Mouse (Mus musculus) thymus, postnatal 0 days (tissue): ENCODE results near the gene Fam163a. TPM values are rescaled to one million over a fixed set of nuclear protein-coding genes. Genes with fewer than 3 reads are reported as not detected.

ENCODE experiments used
- DNase-seq: peaks from one replicate; pipeline ENCODE4 v3.0.0-alpha.2; 2015; ENCODE audit warnings: low spot score
- polyA plus RNA-seq: library from polyadenylated mRNA; unstranded; fragments of >200 nt; fragmentation: Nextera tagmentation; extraction: Ambion mirVana; gene quantifications from 2 replicates; pipeline ENCODE4 v1.2.1, GENCODE M21; 2015

Gene Fam163a
- polyA plus RNA-seq, 1 experiment from 2014 or later, result 0.31 TPM

- no peak for DNase-seq
These were observed 170.9 kb downstream of the Fam163a start for GRCm38 (mm10) chr1:156033921-156034320.

GRCm38 (mm10) chr1:156028340-156028975 lies 176.4 kb downstream of the Fam163a start:
- DNase-seq, result no peak

DNA sequence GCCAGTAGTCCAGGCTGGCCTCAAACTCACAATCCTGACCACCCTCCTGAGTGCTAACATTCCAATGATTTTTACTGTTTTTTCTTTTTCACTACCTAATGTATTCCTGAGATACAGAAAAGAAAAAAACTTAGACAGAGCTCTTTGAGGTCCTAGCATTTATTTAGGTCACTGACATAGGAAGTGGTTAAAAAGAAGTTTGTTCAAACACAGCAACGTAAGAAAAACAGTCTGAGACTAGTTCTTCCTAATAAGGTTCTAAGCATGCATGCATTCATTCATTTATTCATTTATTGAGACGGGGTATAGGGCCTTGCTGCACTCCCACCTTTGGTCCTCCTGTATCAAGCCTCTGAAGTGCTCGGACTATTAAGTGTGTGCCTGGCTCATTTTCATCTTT lies 177.0 kb downstream of the Fam163a start:
- peak; percentile 23 for DNase-seq

Other genes with a start within 250 kb of the Fam163a start
- 10.4 and 16.9 TPM in 2 replicates for gene Cep350, start 231.8 kb downstream of the Fam163a start, polyA plus RNA-seq
- gene Tor1aip2, start 169.6 kb downstream of the Fam163a start, polyA plus RNA-seq, result 81.0 and 92.7 TPM in 2 replicates
- 90.2 and 104 TPM in 2 replicates for gene Tor1aip1, start 168.5 kb downstream of the Fam163a start, polyA plus RNA-seq
- gene Tdrd5, start 98.6 kb upstream of the Fam163a start, polyA plus RNA-seq, result 20.7 and 24.0 TPM in 2 replicates
- gene Nphs2, start 105.7 kb upstream of the Fam163a start, polyA plus RNA-seq, result 3.4 and 4.6 TPM in 2 replicates
- 1,036 and 1,057 TPM in 2 replicates for gene Gm2000, start 161.0 kb upstream of the Fam163a start, polyA plus RNA-seq
- 5.2 and 7.8 TPM in 2 replicates for gene Axdnd1, start 216.1 kb upstream of the Fam163a start, polyA plus RNA-seq